Mouse (Mus musculus): ENCODE measurements at regions not wholly inside any gene's neighbourhood (a gene's known extent, or its start where the extent isn't known, plus 50 kb on each side); places are given as distances from the start of the nearest gene placed in this dataset.

DNA sequence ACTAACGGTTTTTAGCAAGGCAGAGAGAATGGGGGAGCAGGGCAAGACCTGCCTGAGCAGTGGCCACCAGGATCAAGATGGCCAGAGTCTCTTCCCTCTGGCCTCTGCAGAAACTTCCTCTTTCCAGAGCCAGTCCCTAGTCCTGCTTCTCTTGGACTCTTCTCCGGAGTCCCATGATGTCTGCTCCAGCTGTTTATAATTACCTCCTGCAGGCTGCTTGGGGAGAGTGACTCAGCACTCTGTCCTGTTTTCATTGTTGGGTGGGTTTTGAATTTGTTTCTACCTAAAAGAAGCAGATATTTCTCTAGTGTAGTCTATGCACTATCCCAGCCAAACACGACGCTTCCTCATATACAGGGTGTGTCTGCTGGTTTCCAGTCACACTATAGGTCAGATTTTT is 312.4 kb downstream of the Gm826 start:
- TF ChIP-seq CTCF (IDR thresholded peaks at IDR 0.05; ENCODE audit: insufficient read depth, low read length), result no peak
- TF ChIP-seq POLR2A (IDR thresholded peaks at IDR 0.05; ENCODE audit: borderline replicate concordance, extremely low read depth, low read depth, low read length), result no peak

All from lung, adult 2 months (tissue).